Mouse (Mus musculus): ENCODE data around the gene Drc1. TPM values are rescaled to one million over a fixed set of nuclear protein-coding genes. Genes with fewer than 3 reads are reported as not detected.

The Drc1 gene
- polyA plus RNA-seq, 1 experiment from 2014 or later: not detected

- H3K79me2 ChIP-seq (ENCODE audit: inconsistent target): no peaks in the 10 kb centered on the region
- peaks cover 4% of the 10 kb centered on the region; the same call in 1 of the 2 replicates for H3K36me3 ChIP-seq (ENCODE audit: inconsistent target)
- WGBS (ENCODE audit: missing documents): 91% methylated on average over 11 of the region's 11 CpGs
- H3K4me3 ChIP-seq (ENCODE audit: inconsistent target): no peak overlapping the region
- H3K27ac ChIP-seq: no peak overlapping the region
These were observed 10.5 kb upstream of the Drc1 start for GRCm38 (mm10) chr5:30270571-30271190.

- no peaks in the 10 kb centered on the region for H3K79me2 ChIP-seq (ENCODE audit: inconsistent target)
- H3K4me3 ChIP-seq (ENCODE audit: inconsistent target): no peak overlapping the region
- no peaks in the 10 kb centered on the region for H3K36me3 ChIP-seq (ENCODE audit: inconsistent target)
- no peak overlapping the region for H3K27ac ChIP-seq
- WGBS (ENCODE audit: missing documents): 87% methylated on average over 11 of the region's 11 CpGs
These were observed 9.4 kb upstream of the Drc1 start for GRCm38 (mm10) chr5:30271599-30272281.

DNA sequence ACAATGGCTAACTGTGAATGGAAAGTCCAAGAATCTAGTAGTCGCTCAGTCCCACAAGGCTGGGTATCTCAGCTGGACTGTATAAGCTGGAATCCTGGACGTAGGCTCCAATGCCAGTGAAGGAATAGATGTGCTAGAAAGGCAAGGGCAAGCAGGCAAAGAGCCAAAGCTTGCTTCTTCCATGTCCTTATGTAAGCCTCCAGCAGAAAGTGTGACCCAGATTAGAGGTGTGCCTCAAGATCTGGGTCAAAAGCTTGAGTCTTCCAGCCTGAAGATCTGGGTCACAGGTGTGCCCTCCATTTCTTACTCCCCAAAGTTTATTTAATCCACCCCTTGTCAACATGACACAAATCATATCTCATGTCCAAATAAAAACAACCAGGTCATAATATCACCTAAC lies 4.8 kb upstream of the Drc1 start:
- H3K4me3 ChIP-seq (ENCODE audit: inconsistent target): no peak overlapping the region
- no peak overlapping the region for H3K27ac ChIP-seq
- no peaks in the 10 kb centered on the region for H3K36me3 ChIP-seq (ENCODE audit: inconsistent target)
- 83% methylated on average over 2 of the region's 2 CpGs for WGBS (ENCODE audit: missing documents)
- no peaks in the 10 kb centered on the region for H3K79me2 ChIP-seq (ENCODE audit: inconsistent target)

- Histone ChIP-seq H3K79me2 (ENCODE audit: inconsistent target) (no peaks in the 10 kb centered on the region), H3K27ac (no peak overlapping the region), H3K36me3 (ENCODE audit: inconsistent target) (no peaks in the 10 kb centered on the region), H3K4me3 (ENCODE audit: inconsistent target) (no peak overlapping the region)
- 60% methylated on average over 3 of the region's 3 CpGs for WGBS (ENCODE audit: missing documents)
These were observed 2.2 kb upstream of the Drc1 start for GRCm38 (mm10) chr5:30278952-30279351.

GRCm38 (mm10) chr5:30279446-30279845 lies 1.7 kb upstream of the Drc1 start:
- H3K36me3 ChIP-seq (ENCODE audit: inconsistent target): no peaks in the 10 kb centered on the region
- H3K4me3 ChIP-seq (ENCODE audit: inconsistent target): no peak overlapping the region
- no peak overlapping the region for H3K27ac ChIP-seq
- H3K79me2 ChIP-seq (ENCODE audit: inconsistent target): no peaks in the 10 kb centered on the region
- 91% methylated on average over 4 of the region's 4 CpGs for WGBS (ENCODE audit: missing documents)

- no peak overlapping the region for H3K27ac ChIP-seq
- 45% methylated on average over 5 of the region's 9 CpGs for WGBS (ENCODE audit: missing documents)
- no peaks in the 10 kb centered on the region for H3K79me2 ChIP-seq (ENCODE audit: inconsistent target)
- H3K36me3 ChIP-seq (ENCODE audit: inconsistent target): no peaks in the 10 kb centered on the region
- H3K4me3 ChIP-seq (ENCODE audit: inconsistent target): no peak overlapping the region
These were observed 324 bp upstream of the Drc1 start for GRCm38 (mm10) chr5:30280864-30281263.

GRCm38 (mm10) chr5:30285944-30286799 lies 5.0 kb downstream of the Drc1 start:
- 91% methylated on average over 10 of the region's 10 CpGs for WGBS (ENCODE audit: missing documents)
- no peaks in the 10 kb centered on the region for H3K79me2 ChIP-seq (ENCODE audit: inconsistent target)
- no peak overlapping the region for H3K27ac ChIP-seq
- no peaks in the 10 kb centered on the region for H3K36me3 ChIP-seq (ENCODE audit: inconsistent target)
- no peak overlapping the region for H3K4me3 ChIP-seq (ENCODE audit: inconsistent target)

GRCm38 (mm10) chr5:30287106-30287882 lies 6.1 kb downstream of the Drc1 start:
- Histone ChIP-seq H3K27ac (no peak overlapping the region), H3K79me2 (ENCODE audit: inconsistent target) (no peaks in the 10 kb centered on the region)

DNA sequence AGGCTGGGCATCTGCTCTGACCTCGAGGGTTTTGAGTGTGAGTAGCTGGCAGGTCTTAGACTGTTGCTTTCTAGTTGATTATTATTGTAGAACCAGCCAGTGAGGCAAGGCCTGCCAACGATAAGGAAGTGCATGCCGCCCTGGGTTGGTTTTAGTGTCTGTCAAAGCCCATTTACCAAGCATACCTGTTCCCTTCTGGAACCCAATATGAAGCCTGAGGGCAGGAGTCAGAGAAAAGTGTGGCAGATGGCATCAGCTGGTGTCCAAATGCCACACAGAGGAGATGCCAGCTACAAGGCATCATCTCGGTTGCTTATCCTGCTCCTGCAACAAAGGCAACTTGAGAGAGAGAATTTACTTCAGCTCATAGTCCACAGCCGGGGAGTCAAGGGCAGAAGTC lies 59.6 kb downstream of the Drc1 start:
- Histone ChIP-seq H3K79me2 (ENCODE audit: inconsistent target) (no peaks in the 10 kb centered on the region), H3K27ac (no peak overlapping the region), H3K4me3 (ENCODE audit: inconsistent target) (no peak overlapping the region), H3K36me3 (ENCODE audit: inconsistent target) (no peaks in the 10 kb centered on the region)
- WGBS (ENCODE audit: missing documents): 75% methylated on average over 5 of the region's 5 CpGs

More at GRCm38 (mm10) chr5:30287106-30287882, 6.1 kb downstream of the Drc1 start:
- Histone ChIP-seq H3K36me3 (ENCODE audit: inconsistent target) (no peaks in the 10 kb centered on the region), H3K4me3 (ENCODE audit: inconsistent target) (no peak overlapping the region)
- 93% methylated on average over 9 of the region's 9 CpGs for WGBS (ENCODE audit: missing documents)

GRCm38 (mm10) chr5:30341601-30342365 lies 60.6 kb downstream of the Drc1 start:
- 89% methylated on average over 11 of the region's 11 CpGs for WGBS (ENCODE audit: missing documents)
- Histone ChIP-seq H3K4me3 (ENCODE audit: inconsistent target) (no peak overlapping the region), H3K36me3 (ENCODE audit: inconsistent target) (no peaks in the 10 kb centered on the region), H3K79me2 (ENCODE audit: inconsistent target) (no peaks in the 10 kb centered on the region), H3K27ac (no peak overlapping the region)

DNA sequence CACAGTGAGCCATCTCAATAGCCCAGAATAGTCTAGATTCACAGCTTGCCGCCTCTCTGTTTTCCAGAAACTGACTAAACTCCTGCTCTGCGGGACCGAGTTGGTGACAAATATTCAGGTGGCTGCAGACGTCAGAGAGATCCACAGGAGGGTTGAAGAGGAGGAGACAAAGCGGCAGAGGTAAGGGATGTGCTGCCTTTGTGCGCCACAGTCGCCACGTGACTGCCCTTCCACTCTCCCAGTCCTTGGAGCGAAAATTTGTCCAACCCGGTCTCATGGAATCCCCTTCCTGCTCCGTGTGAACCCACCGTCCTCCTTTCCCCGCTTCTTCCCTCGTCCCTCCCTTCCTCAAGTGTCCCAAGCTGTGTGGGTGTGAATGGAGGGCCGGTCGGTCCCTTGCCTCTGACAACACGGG lies 61.4 kb downstream of the Drc1 start:
- H3K4me3 ChIP-seq (ENCODE audit: inconsistent target): no peak overlapping the region
- WGBS (ENCODE audit: missing documents): 28% methylated on average over 17 of the region's 17 CpGs
- H3K27ac ChIP-seq: no peak overlapping the region
- H3K79me2 ChIP-seq (ENCODE audit: inconsistent target): no peaks in the 10 kb centered on the region
- no peaks in the 10 kb centered on the region for H3K36me3 ChIP-seq (ENCODE audit: inconsistent target)

DNA sequence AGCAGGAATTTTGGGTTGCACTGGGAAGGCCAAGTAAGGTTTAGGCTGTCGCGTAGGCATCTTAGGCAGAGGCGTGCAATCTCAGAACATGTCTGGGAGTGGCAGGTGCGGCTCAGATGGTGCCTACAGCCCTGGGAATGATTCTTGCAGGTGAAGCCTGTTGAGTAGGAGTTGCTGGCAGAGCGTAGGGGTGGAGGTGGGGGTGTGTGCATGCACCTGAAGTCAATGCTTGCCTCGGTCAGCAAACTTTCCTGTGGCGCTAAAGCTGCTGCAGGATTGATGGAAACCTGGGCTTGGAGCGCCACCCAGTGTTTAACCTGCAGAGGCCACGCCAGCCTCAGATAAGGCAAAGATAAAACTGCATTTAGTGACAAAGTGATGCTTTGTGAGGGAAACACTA lies 61.9 kb downstream of the Drc1 start:
- Histone ChIP-seq H3K4me3 (ENCODE audit: inconsistent target) (no peak overlapping the region), H3K79me2 (ENCODE audit: inconsistent target) (no peaks in the 10 kb centered on the region), H3K36me3 (ENCODE audit: inconsistent target) (no peaks in the 10 kb centered on the region), H3K27ac (no peak overlapping the region)
- WGBS (ENCODE audit: missing documents): 20% methylated on average over 9 of the region's 9 CpGs

DNA sequence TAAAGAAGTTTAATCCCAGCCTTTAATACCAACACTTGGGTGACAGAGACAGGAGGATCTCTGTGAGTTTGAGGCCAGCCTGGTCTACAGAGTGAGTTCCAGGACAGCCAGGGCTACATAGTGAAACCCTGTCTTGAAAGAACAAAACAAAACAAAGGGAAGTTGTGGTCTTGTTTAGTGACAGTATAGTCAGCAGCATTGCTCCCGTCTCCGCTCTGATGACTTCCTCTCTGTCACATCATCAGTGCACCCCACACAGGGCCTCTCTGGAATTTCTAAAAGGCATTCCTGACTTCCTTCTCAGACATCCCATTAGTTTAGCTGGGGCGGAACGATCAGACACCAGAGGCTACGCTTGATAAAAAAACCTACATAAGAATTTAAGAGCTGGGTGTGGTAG lies 62.7 kb downstream of the Drc1 start:
- WGBS (ENCODE audit: missing documents): 35% methylated on average over 5 of the region's 5 CpGs

GRCm38 (mm10) chr5:30353605-30354004 lies 72.4 kb downstream of the Drc1 start:
- Histone ChIP-seq H3K36me3 (ENCODE audit: inconsistent target) (no peaks in the 10 kb centered on the region), H3K4me3 (ENCODE audit: inconsistent target) (no peak overlapping the region), H3K27ac (no peak overlapping the region), H3K79me2 (ENCODE audit: inconsistent target) (no peaks in the 10 kb centered on the region)
- 92% methylated on average over 3 of the region's 3 CpGs for WGBS (ENCODE audit: missing documents)

More for the DNA sequence above, 62.7 kb downstream of the Drc1 start:
- Histone ChIP-seq H3K79me2 (ENCODE audit: inconsistent target) (no peaks in the 10 kb centered on the region), H3K36me3 (ENCODE audit: inconsistent target) (no peaks in the 10 kb centered on the region), H3K4me3 (ENCODE audit: inconsistent target) (no peak overlapping the region), H3K27ac (no peak overlapping the region)
